Mouse (Mus musculus) liver, postnatal 0 days (tissue): ENCODE measurements around the gene Vegfa. TPM values are rescaled to one million over a fixed set of nuclear protein-coding genes. Genes with fewer than 3 reads are reported as not detected.
"Not testable (repeated sequence)": the region's sequence is repeated elsewhere in the genome, so short reads cannot be mapped to it uniquely, and the experiment has no call there.

Experiments
- ATAC-seq: fragments of 200-750 bp; cut with Nextera tagmentation; 2 replicates; pipeline ENCODE4 v1.8.0; 2017; ENCODE audit warnings: mild to moderate bottlenecking, moderate library complexity
- DNase-seq: peaks from one replicate; pipeline ENCODE4 v3.0.0-alpha.2; 2016
- H3K27ac ChIP-seq: fragments of 300-500 bp; sonication (generic); 2 replicates; pipeline ENCODE4 v1.5.1; 2014; ENCODE audit warnings: antibody characterized with exemption, moderate library complexity, mild to moderate bottlenecking, low read depth
- H3K27me3 ChIP-seq: fragments of 300-500 bp; sonication (generic); 2 replicates; pipeline ENCODE4 v1.6.1; 2014; ENCODE audit warnings: low read length, control low read depth, mixed read lengths; ENCODE audit not compliant: insufficient read depth
- H3K36me3 ChIP-seq: fragments of 300-500 bp; sonication (generic); replicated peaks from 2 replicates; pipeline ENCODE4 v1.6.1; 2014; ENCODE audit warnings: mild to moderate bottlenecking, control low read depth, low read length, moderate library complexity, mixed read lengths; ENCODE audit not compliant: insufficient read depth
- H3K4me1 ChIP-seq: fragments of 300-500 bp; sonication (generic); 2 replicates; pipeline ENCODE4 v1.6.1; 2014; ENCODE audit warnings: antibody characterized with exemption, mild to moderate bottlenecking, control low read depth; ENCODE audit not compliant: insufficient read depth
- H3K4me2 ChIP-seq: fragments of 300-500 bp; sonication (generic); 2 replicates; pipeline ENCODE4 v1.6.1; 2014; ENCODE audit warnings: low read depth, mild to moderate bottlenecking, low read length, moderate library complexity, mixed read lengths
- H3K4me3 ChIP-seq: fragments of 300-500 bp; sonication (generic); 2 replicates; pipeline ENCODE4 v1.5.1; 2014; ENCODE audit warnings: low read depth, low read length
- H3K9ac ChIP-seq: fragments of 300-500 bp; sonication (generic); replicated peaks from 2 replicates; pipeline ENCODE4 v1.6.1; 2014; ENCODE audit warnings: mild to moderate bottlenecking, moderate library complexity
- H3K9me3 ChIP-seq: fragments of 300-500 bp; sonication (generic); 2 replicates; pipeline ENCODE4 v1.6.1; 2016; ENCODE audit warnings: mild to moderate bottlenecking, control low read depth, low read length, mixed read lengths
- CTCF ChIP-seq: sonication (generic); IDR thresholded peaks from 2 replicates; pipeline ENCODE4 v1.5.1; 2016; ENCODE audit warnings: antibody characterized with exemption, low read depth
- EP300 ChIP-seq: IDR thresholded peaks from 2 replicates; pipeline ENCODE4 v1.6.1; 2016; ENCODE audit warnings: antibody characterized with exemption, low read depth, mild to moderate bottlenecking
- WGBS: fragments of 180-500 bp; shearing (Covaris S2); extraction: QIAGEN DNeasy Blood & Tissue Kit; methylation state at CpG from one replicate; pipeline ENCODE4 v1.1.7; 2014; ENCODE audit not compliant: insufficient replicate concordance; 5-methylcytosine and 5-hydroxymethylcytosine counted together
- polyA plus RNA-seq: library from polyadenylated mRNA; unstranded; fragments of >200 nt; fragmentation: Nextera tagmentation; extraction: Ambion mirVana; gene quantifications from 2 replicates; pipeline ENCODE4 v1.2.1, GENCODE M21; 2015

The Vegfa gene
- polyA plus RNA-seq, 1 experiment from 2014 or later, result 3.1 TPM

- Histone ChIP-seq H3K9ac (peak overlapping the region; percentile 18; the same call in 1 of the 2 replicates), H3K27me3 (no peaks in the 10 kb centered on the region), H3K4me3 (peak overlapping the region; percentile 19), H3K36me3 (no peaks in the 10 kb centered on the region), H3K9me3 (no peaks in the 10 kb centered on the region), H3K4me1 (peaks cover 16% of the 10 kb centered on the region), H3K4me2 (peak overlapping the region; percentile 58), H3K27ac (peak overlapping the region; percentile 85)
- TF ChIP-seq CTCF (no peak), EP300 (peak; percentile 75)
- DNase-seq (peak; percentile 72), ATAC-seq (peak; percentile 87)
- WGBS, result 55% methylated on average over 11 of the region's 11 CpGs
Measured at GRCm38 (mm10) chr17:45994281-45994817, 37.8 kb downstream of the Vegfa start.

- ATAC-seq (peak; percentile 61), DNase-seq (no peak)
- Histone ChIP-seq H3K27ac (no peak overlapping the region), H3K4me2 (no peak overlapping the region), H3K4me3 (no peak overlapping the region), H3K9me3 (no peaks in the 10 kb centered on the region), H3K9ac (no peak overlapping the region), H3K4me1 (peaks cover 5% of the 10 kb centered on the region), H3K27me3 (no peaks in the 10 kb centered on the region), H3K36me3 (no peaks in the 10 kb centered on the region)
- no peak for TF ChIP-seq CTCF
- TF ChIP-seq EP300, result no peak
- 66% methylated on average over 3 of the region's 3 CpGs for WGBS
Measured at GRCm38 (mm10) chr17:45986915-45987314, 45.3 kb downstream of the Vegfa start.

GRCm38 (mm10) chr17:45986374-45986773, 45.8 kb downstream of the Vegfa start:
- no peak overlapping the region for H3K9ac ChIP-seq
- no peaks in the 10 kb centered on the region for H3K36me3 ChIP-seq
- H3K27me3 ChIP-seq, result no peaks in the 10 kb centered on the region
- H3K4me1 ChIP-seq, result peaks cover 5% of the 10 kb centered on the region
- WGBS, result 79% methylated on average over 6 of the region's 6 CpGs
- ATAC-seq, result no peak
- TF ChIP-seq EP300, result no peak
- no peak for TF ChIP-seq CTCF
- DNase-seq, result no peak
- H3K9me3 ChIP-seq, result no peaks in the 10 kb centered on the region
- no peak overlapping the region for H3K27ac ChIP-seq
- no peak overlapping the region for H3K4me3 ChIP-seq
- H3K4me2 ChIP-seq, result no peak overlapping the region

- WGBS, result 89% methylated on average over 1 of the region's 1 CpGs
Measured at GRCm38 (mm10) chr17:45983185-45983584, 49.0 kb downstream of the Vegfa start.

GRCm38 (mm10) chr17:45981841-45982240, 50.3 kb downstream of the Vegfa start:
- DNase-seq (no peak), ATAC-seq (no peak)
- Histone ChIP-seq H3K36me3 (no peaks in the 10 kb centered on the region), H3K4me2 (no peak overlapping the region), H3K4me1 (peaks cover 7% of the 10 kb centered on the region), H3K9ac (no peak overlapping the region), H3K27me3 (no peaks in the 10 kb centered on the region), H3K9me3 (no peaks in the 10 kb centered on the region), H3K27ac (no peak overlapping the region), H3K4me3 (no peak overlapping the region)
- no peak for TF ChIP-seq CTCF
- no peak for TF ChIP-seq EP300
- WGBS, result 61% methylated on average over 1 of the region's 1 CpGs

More at GRCm38 (mm10) chr17:45983185-45983584, 49.0 kb downstream of the Vegfa start:
- ATAC-seq, H3K9me3 ChIP-seq, DNase-seq, H3K4me3 ChIP-seq, H3K9ac ChIP-seq, H3K4me2 ChIP-seq, H3K27ac ChIP-seq, H3K27me3 ChIP-seq, H3K36me3 ChIP-seq: not testable (repeated sequence)
- peaks cover 11% of the 10 kb centered on the region for H3K4me1 ChIP-seq

GRCm38 (mm10) chr17:45979025-45979805, 53.0 kb downstream of the Vegfa start:
- H3K9me3 ChIP-seq, result no peaks in the 10 kb centered on the region
- ATAC-seq, result no peak
- 74% methylated on average over 10 of the region's 10 CpGs for WGBS
- H3K36me3 ChIP-seq, result no peaks in the 10 kb centered on the region
- peaks cover 8% of the 10 kb centered on the region for H3K4me1 ChIP-seq
- H3K4me2 ChIP-seq, result no peak overlapping the region
- H3K9ac ChIP-seq, result no peak overlapping the region
- H3K27ac ChIP-seq, result no peak overlapping the region
- no peak for DNase-seq
- H3K27me3 ChIP-seq, result no peaks in the 10 kb centered on the region
- TF ChIP-seq CTCF (no peak), EP300 (no peak)
- no peak overlapping the region for H3K4me3 ChIP-seq
